Mouse (Mus musculus) MEL (cell line): ENCODE measurements at regions not wholly inside any gene's neighbourhood (a gene's known extent, or its start where the extent isn't known, plus 50 kb on each side); places are given as distances from the start of the nearest gene placed in this dataset.

Experiments used
- CTCF ChIP-seq, 3 experiments: IDR thresholded peaks in 2 of 3; conservative IDR thresholded peaks in 1 of 3; 2 replicates each; pipeline ENCODE4 v1.5.1; 2011 to 2012; ENCODE audit warnings: low read length in 3 of 3, low read depth in 2 of 3, mild to moderate bottlenecking in 2 of 3, improper control_type of control experiment in 1 of 3, inconsistent platforms in 1 of 3, mixed read lengths in 1 of 3, moderate library complexity in 1 of 3; ENCODE audit not compliant: control insufficient read depth in 1 of 3, insufficient read depth in 1 of 3, poor library complexity in 1 of 3, severe bottlenecking in 1 of 3
- EP300 ChIP-seq, 2 experiments: IDR thresholded peaks; 2 replicates each; pipeline ENCODE4 v1.6.1; 2011; ENCODE audit warnings: improper control_type of control experiment in 2 of 2, low read length in 2 of 2, low read depth in 1 of 2, mild to moderate bottlenecking in 1 of 2
- GABPA ChIP-seq: IDR thresholded peaks from 2 replicates; pipeline ENCODE4 v1.6.1; 2012; ENCODE audit warnings: low read depth, mild to moderate bottlenecking, inconsistent platforms, low read length, improper control_type of control experiment, moderate library complexity
- GATA1 ChIP-seq: IDR thresholded peaks from 2 replicates; pipeline ENCODE4 v1.6.1; 2011; ENCODE audit warnings: low read depth, low read length, improper control_type of control experiment
- MEF2A ChIP-seq: IDR thresholded peaks from 2 replicates; pipeline ENCODE4 v1.6.1; 2014; ENCODE audit warnings: low read depth, mild to moderate bottlenecking, inconsistent platforms, low read length, improper control_type of control experiment; ENCODE audit not compliant: poor library complexity, insufficient replicate concordance, severe bottlenecking; ENCODE audit errors: extremely low read depth
- SIN3A ChIP-seq: IDR thresholded peaks from 2 replicates; pipeline ENCODE4 v1.6.1; 2012; ENCODE audit warnings: low read length, improper control_type of control experiment, inconsistent platforms
- TCF12 ChIP-seq: IDR thresholded peaks from 2 replicates; pipeline ENCODE4 v1.6.1; 2014; ENCODE audit warnings: low read depth, mild to moderate bottlenecking, inconsistent platforms, low read length, improper control_type of control experiment, moderate library complexity
- USF2 ChIP-seq, 2 experiments: IDR thresholded peaks; 2 replicates each; pipeline ENCODE4 v1.6.1; 2011 to 2012; ENCODE audit warnings: improper control_type of control experiment in 2 of 2, low read length in 2 of 2, borderline replicate concordance in 1 of 2, inconsistent platforms in 1 of 2, low read depth in 1 of 2, mild to moderate bottlenecking in 1 of 2; ENCODE audit not compliant: insufficient read depth in 1 of 2
- ZMIZ1 ChIP-seq: IDR thresholded peaks from 2 replicates; pipeline ENCODE4 v1.6.1; 2012; ENCODE audit warnings: low read depth, mild to moderate bottlenecking, inconsistent platforms, low read length, improper control_type of control experiment, moderate library complexity
- ZNF384 ChIP-seq: IDR thresholded peaks from 2 replicates; pipeline ENCODE4 v1.6.1; 2012; ENCODE audit warnings: low read depth, mild to moderate bottlenecking, inconsistent platforms, low read length, improper control_type of control experiment

GRCm38 (mm10) chr13:92960031-92960430 is 115.5 kb downstream of the Mtx3 start:
- TF ChIP-seq CTCF (IDR thresholded peaks at IDR 0.05 in 2 of 3, conservative IDR thresholded peaks at IDR 0.05 in 1 of 3; ENCODE audit: control insufficient read depth in 1 of 3, insufficient read depth in 1 of 3, low read depth in 2 of 3, low read length in 3 of 3, poor library complexity in 1 of 3, severe bottlenecking in 1 of 3), result no peak
- TF ChIP-seq SIN3A, result no peak
- TF ChIP-seq EP300 (IDR thresholded peaks at IDR 0.05; ENCODE audit: low read depth in 1 of 2, low read length in 2 of 2), result no peak
- no peak for TF ChIP-seq GABPA
- TF ChIP-seq TCF12, result no peak
- no peak for TF ChIP-seq ZNF384
- TF ChIP-seq MEF2A, result no peak
- TF ChIP-seq USF2 (IDR thresholded peaks at IDR 0.05; ENCODE audit: borderline replicate concordance in 1 of 2, insufficient read depth in 1 of 2, low read depth in 1 of 2, low read length in 2 of 2), result no peak
- TF ChIP-seq ZMIZ1, result no peak
- no peak for TF ChIP-seq GATA1
